Mouse (Mus musculus) E14TG2a.4 (cell line): ENCODE data around the gene Cnnm2.

Experiments
- CTCF ChIP-seq: conservative IDR thresholded peaks from 2 replicates; pipeline ENCODE4 v1.5.1; 2014; ENCODE audit warnings: low read length
- NANOG ChIP-seq: IDR thresholded peaks from 2 replicates; pipeline ENCODE4 v1.6.1; 2014; ENCODE audit warnings: borderline replicate concordance, low read length, mixed read lengths

DNA sequence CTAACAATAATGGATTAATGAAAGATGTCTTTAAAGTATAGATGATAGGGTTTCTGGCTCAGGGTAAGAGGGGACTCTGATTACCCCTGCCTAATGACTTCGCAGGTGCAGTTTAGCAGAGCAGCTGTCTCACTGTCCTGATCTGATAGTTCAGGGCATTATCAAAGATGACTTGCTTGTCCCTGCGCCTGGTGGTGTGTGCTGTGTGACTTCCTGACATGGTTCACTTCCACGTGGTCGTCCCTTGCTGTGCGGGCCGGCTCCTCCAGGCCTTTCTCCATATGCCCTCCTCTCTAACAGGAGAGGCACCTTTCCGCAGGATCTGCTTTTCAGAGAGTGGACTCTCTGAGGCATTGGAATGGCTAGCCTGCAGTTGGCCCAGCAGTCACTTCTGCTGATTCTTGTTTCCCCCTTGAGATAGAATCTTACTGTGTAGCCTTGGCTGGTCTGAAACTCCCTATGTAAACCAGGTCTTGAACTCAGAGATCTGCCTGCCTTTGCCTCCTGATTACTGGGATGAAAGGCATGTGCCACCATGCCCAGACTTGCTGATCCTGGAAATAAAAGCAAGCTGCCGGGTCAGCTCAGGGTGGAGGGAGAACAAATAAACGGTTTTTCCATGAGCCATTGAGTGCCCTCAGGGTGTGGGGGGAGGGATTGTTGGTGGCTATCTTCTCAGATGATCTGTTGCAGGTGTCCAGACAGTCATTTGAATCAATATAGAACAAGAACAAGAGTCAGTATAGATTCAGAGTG, 44.7 kb downstream of the Cnnm2 start:
- TF ChIP-seq CTCF (no peak), NANOG (no peak)
